Mouse (Mus musculus) bone marrow, adult 2 months (tissue): Measurements from ENCODE around the gene Spns2.

Experiments
- CTCF ChIP-seq: fragments of 200-500 bp; IDR thresholded peaks from 2 replicates; pipeline ENCODE4 v1.5.1; 2011; ENCODE audit warnings: low read length, control low read depth; ENCODE audit not compliant: control insufficient read depth, insufficient read depth
- POLR2A ChIP-seq: fragments of 200-500 bp; IDR thresholded peaks from 2 replicates; pipeline ENCODE4 v1.6.1; 2011; ENCODE audit warnings: low read depth, mild to moderate bottlenecking, control low read depth, low read length, borderline replicate concordance; ENCODE audit not compliant: control insufficient read depth

GRCm38 (mm10) chr11:72415155-72415554 is 74.5 kb downstream of the Spns2 start:
- no peak for TF ChIP-seq CTCF
- TF ChIP-seq POLR2A = no peak
